Mouse (Mus musculus) cortical plate, adult 2 months (tissue): ENCODE data around the gene Ak5.

Source experiments
- CTCF ChIP-seq: fragments of 200-500 bp; IDR thresholded peaks from 2 replicates; pipeline ENCODE4 v1.5.1; 2011; ENCODE audit warnings: mild to moderate bottlenecking, control low read depth, low read length; ENCODE audit not compliant: insufficient read depth; ENCODE audit errors: extremely low read depth
- POLR2A ChIP-seq: fragments of 200-500 bp; IDR thresholded peaks from 2 replicates; pipeline ENCODE4 v1.6.1; 2011; ENCODE audit warnings: mild to moderate bottlenecking, low read length, control low read depth; ENCODE audit not compliant: insufficient read depth; ENCODE audit errors: extremely low read depth

GRCm38 (mm10) chr3:152577273-152577672 lies 90.9 kb downstream of the Ak5 start:
- TF ChIP-seq POLR2A (no peak), CTCF (no peak)
